Mouse (Mus musculus) ES-Bruce4 (cell line): ENCODE data around the gene Pik3r5.

ENCODE experiments used
- CTCF ChIP-seq: IDR thresholded peaks from one replicate; pipeline ENCODE4 v1.8.1; 2011; ENCODE audit warnings: low read depth, low read length
- EP300 ChIP-seq: IDR thresholded peaks from 2 replicates; pipeline ENCODE4 v1.6.1; 2011; ENCODE audit warnings: low read depth, low read length; ENCODE audit not compliant: insufficient read depth
- POLR2A ChIP-seq: IDR thresholded peaks from one replicate; pipeline ENCODE4 v1.8.1; 2011; ENCODE audit warnings: low read length; ENCODE audit not compliant: insufficient read depth

- TF ChIP-seq POLR2A (no peak), EP300 (no peak), CTCF (no peak)
Observed at GRCm38 (mm10) chr11:68497081-68497480, 65.2 kb downstream of the Pik3r5 start.
